Mouse (Mus musculus) left cerebral cortex, postnatal 4 days (tissue): Measurements from ENCODE around the gene Flvcr1. TPM values are rescaled to one million over a fixed set of nuclear protein-coding genes. Genes with fewer than 3 reads are reported as not detected.
"Not testable (repeated sequence)": the region's sequence is repeated elsewhere in the genome, so short reads cannot be mapped to it uniquely, and the experiment has no call there.

Experiments used
- DNase-seq: peaks from one replicate; pipeline ENCODE4 v3.0.0-alpha.2; 2022
- intact Hi-C: fragments of 180-260 bp; cut with DNase I; formaldehyde crosslinking; loops from one replicate; pipeline ENCODE4 v1.15.1; 2025
- total RNA-seq, 2 experiments: library from RNA; stranded (reverse); gene quantifications; 2 replicates each; pipeline ENCODE4 v1.2.3; 2021

The Flvcr1 gene
- total RNA-seq, 2 experiments from 2014 or later, result 27.0 to 27.6 TPM

DNA sequence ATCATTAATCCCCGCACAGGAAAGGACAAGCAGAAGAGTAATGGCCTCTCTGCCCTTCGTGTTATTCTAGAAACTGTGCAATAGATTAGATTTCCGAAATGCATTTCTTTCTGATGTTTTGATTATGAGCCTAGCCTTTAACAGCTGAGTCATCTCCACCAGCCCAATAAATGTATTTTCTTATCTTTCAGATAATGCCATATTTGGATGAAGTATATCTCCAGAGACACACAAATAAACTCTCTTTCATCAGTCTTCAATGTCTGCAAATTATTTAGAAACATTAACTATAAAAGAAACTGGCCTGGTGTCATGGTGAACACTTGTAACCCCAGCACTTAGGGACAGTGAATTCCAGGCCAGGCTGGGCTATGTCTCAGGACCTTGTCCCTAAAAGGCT lies 16.7 kb upstream of the Flvcr1 start:
- no peak for DNase-seq
- intact Hi-C loops, result no loop called here

DNA sequence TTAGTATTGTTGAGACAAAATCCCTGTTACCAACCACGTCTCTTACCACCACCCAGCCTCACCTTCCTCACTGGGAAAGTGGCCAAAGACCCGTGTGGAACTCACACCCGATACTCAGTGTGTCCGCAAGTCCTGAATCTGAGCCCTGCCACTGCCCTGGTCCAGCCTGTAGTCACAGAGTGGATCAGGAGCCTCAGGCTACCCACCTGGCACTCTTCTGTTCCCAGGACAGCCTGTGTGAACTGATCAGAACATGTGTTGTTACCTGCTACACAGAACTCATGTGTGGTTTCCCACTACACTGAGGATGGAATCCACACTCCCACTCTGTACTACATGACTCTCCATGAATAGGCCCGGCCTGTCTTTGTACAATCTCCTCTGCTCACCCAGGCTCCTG lies 16.1 kb upstream of the Flvcr1 start:
- intact Hi-C loops, result no loop called here
- no peak for DNase-seq

DNA sequence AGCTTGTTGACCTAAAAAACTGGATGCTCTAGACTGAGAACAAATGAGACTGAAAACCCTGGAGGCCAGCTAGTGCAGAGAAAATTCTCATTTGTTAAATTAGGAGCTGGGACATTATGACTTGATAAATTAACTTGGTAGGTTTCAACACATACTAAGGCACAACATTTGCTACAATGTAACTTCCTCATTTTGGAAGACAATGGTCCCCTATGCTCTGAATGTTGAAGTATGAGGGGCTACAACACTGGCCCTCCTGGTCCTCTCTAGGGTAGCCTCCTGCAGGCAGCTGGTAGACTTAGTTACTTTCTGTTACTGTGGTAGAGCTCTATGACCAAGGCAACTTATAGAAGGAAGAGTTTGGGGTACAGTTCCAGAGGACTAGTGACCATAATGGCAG lies 15.4 kb upstream of the Flvcr1 start:
- intact Hi-C loops, result no loop called here

DNA sequence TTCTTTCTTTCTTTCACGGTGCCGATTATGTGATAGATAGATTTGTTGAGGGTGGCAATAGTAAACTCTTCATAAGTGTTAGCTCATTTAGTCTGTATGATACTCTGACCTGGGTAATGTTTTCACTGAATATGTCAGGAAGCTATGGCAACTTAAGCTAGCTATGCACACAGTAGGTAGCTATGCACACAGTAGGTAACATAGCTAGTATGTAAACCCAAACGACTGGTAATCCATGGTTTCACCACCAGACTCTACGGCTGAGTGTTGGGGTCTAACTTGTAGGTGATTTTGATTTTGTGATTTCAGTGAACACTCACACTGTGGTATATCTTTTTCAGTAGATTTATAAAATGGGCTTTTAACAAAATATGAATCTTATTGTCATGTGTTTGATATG lies 12.0 kb upstream of the Flvcr1 start:
- DNase-seq, result no peak
- intact Hi-C loops, result no loop called here

More for the DNA sequence above, 15.4 kb upstream of the Flvcr1 start:
- no peak for DNase-seq

DNA sequence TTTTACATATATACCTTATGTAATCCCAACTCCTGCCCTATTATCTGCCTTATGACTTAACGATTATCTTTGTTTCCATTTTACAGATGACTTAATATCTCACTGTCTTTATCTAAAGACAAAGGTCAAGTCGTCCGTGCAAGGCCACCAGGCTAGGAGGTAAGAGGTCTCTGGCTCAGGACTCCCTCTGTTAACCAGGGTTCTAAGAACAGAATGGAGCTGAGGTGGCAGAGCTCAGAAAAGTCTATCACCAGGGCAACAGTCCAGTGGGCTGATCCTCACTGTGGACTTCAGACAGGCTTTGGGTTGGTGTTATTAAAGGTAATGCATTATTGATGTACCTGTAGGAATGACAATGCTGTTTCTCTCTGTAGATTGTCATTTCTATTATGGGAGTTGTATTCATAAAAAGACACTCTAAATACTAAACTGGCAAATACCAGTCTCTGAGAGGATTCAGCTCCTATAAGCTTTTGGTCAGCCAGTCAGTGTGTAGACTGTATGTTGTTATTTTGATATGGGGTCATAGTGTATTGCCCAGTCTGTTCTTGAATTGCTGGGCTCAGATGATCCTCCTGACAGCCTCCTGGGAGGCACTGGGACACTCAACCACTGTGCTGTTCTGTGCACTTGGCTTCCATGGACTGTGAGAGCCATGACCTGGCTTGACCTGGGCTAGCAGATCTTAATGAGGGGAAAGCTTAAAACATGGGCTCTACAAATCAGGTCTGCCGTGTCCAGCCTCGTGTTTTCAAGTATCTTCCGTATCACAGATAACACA lies 10.8 kb upstream of the Flvcr1 start, which contains the start of gene Spata45:
Spata45 (plus strand) TSS at position 86 of the 781 bp plus-strand sequence.
- intact Hi-C loops, result no loop called here
- DNase-seq, result no peak

DNA sequence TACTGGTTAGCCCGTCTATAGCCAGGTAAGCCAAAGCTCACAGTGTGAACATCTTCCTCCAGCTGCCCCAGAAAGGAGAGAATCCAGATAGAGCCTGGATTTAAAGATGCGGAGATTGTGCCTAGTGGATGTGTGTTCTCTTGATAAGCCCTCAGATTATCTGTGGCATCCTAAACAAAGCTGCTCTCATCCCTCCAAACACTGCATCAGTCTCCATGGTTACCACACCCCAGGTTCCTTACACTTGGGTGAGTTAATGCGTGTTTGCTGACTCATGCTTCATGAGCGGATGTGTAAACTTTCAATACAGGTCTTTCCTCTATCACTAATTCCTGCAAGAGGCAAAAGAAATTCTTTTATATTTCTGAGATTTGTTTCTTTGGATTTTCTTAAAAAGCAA lies 9.7 kb upstream of the Flvcr1 start:
- DNase-seq, result peak; percentile 26
- intact Hi-C loops, result no loop called here

DNA sequence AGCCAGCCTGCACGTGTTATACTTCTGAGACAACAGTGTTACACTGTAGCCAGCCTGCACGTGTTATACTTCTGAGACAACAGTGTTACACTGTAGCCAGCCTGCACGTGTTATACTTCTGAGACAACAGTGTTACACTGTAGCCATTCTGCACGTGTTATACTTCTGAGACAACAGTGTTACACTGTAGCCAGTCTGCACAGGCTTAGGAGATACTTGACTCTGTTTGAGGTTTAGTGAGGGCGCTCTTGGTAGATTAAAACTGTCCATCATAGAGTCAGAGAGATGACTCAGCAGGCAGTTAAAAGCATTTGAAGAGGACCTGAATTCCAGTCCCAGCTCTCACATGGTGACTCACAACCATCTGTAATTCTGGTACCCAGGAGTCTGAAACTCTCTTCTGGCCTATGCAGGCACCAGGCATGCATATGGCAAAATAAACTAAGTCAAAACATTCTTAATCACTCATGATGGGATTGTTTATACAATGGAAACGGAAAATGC lies 5.0 kb upstream of the Flvcr1 start:
- intact Hi-C loops, DNase-seq: not testable (repeated sequence)

DNA sequence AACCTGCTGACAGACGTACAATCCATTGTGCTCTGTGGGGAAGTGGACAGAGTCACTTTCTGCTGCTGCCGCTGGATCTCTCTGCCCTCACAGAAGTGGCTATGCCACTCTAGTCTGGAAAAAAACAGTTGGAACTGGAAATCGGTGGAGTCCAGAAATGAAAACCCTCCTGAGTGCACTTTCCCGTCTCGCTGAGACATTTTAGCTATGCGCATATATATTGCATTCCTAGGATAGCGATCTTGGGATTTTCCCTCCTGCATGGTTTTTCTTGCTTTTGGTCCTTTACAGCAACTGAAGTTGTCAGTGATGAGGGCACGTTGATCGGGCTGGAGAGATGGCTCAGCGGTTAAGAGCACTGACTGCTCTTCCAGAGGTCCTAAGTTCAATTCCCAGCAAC lies 4.2 kb upstream of the Flvcr1 start:
- intact Hi-C loops, result no loop called here
- no peak for DNase-seq

DNA sequence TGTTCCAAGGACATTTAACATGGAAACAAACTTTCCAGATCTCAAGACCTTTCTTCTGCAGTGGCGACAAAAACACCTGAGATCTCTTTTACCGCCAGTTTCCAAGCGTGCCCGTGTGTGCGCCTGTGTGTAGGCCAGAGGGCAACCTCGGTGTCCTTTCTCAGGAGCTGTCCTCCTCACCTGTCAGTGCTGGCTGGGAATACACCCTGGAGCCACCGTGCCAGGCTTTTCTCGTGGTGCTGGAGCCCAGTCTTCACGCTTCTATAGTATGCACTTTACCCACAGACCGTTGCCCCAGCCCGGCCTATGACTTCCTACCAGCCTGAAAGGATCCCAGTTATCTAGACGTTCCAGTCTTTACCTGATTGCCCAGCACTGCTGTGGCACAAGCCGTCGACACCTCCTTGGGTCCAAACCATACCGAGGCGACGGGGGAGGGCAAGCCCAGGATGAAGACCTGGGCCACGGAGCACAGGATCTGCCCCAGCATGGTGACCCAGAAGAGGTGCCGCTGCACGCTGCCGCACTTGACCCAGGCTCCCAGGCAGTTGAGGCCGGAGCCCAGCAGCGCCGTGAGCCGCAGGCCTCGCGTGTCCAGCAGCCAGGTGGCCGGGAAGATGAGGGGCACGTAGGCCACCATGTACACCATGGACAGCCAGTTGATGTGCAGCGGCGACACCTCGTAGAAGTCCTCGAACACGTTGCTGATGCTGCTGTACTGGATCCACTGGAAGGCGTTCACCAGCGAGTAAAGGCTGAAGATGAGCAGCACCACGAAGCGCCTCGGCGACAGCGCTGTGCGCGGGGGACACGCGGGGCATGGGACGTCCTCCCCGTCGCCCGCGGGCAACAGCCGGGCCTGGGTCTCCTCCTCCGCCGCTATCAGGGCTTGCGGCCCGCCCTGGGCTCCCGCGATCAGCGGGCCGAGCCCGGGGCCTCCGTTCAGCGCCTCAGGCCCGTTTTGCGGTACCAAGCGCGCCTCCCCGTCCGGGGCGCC lies 644 bp downstream of the Flvcr1 start:
- intact Hi-C loops, result no loop called here
- DNase-seq, result peak; percentile 11

DNA sequence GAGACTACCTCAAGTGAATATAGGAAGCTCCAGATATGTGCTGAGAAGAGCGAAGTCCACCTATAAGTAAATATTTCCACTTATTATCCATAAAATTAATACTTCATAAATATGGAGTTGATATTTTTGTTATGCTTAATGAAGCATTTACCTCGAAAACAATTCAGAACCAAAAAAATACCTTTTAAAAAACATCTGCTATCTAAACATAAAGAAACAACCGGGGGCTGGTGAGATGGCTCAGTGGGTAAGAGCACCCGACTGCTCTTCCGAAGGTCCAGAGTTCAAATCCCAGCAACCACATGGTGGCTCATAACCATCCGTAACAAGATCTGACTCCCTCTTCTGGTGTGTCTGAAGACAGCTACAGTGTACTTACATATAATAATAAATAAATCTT lies 2.2 kb downstream of the Flvcr1 start:
- intact Hi-C loops, DNase-seq: not testable (repeated sequence)

DNA sequence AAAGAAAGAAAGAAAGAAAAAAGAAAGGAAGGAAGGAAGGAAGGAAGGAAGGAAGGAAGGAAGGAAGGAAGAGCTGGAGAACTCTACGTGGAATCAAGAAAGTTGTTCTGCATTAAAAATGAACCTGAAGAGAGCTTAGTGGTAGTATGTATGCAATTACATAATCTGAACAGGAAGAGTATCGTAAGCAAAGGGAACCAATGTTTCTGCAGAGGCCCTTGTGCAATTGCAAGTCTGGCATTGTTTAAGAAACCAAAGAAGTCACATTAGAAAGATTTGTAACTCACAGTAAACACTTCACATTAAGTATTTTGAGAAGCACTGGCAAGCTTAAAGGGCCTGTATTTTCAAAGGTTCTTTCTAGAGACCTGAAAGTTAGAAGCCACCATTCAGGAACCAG lies 2.8 kb downstream of the Flvcr1 start:
- no peak for DNase-seq
- intact Hi-C loops, result no loop called here

DNA sequence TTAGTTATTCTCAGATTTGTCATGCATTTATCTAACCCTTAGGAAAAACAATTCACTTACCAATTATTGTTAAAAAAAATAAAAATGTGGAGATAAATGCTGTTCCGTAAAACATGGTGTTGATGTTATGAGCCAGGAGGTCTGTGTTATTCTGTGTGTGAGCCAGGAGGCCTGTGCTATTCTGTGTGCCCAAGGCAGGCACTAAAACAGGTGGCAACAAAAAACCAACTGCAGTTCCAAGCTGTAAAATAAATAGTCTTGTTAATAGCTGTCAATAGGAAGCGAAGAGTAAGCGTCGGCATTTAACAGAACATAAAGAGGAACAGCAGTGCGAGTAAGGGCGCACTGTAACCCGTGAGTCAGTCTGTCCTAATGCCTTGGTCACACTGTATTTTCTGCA lies 4.9 kb downstream of the Flvcr1 start:
- intact Hi-C loops, result no loop called here

DNA sequence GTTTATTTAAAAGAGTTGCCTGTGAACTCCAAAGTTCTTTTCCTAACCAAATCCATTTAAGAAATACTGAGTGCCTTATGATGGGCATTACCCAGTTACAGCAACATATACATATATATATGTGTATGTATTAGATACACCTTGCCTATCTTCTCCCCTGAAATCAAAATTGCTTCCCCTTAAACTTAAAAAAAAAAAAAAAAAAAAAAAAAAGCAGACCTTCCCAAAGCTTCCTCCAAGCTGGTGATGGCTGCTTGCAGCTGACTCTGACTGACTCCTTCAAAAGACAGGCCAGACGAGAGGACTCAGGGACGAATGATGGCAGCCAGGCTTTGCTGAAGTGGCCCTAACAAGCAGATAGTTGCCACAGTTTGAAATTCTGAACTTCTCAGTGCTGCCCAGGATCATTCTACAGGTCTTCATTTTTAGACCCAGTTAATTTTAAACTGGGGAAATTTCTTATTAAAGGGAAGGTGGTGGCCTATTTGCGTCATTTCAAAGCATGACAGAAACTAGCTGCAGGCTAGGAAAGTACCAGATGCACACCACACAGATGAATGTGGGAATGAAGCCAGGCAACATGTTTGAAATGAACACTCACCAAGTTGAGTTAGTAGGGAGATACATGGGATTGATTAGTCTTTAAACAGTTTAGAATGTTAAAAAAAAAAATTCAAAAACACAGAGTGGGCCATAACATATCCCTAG lies 5.6 kb downstream of the Flvcr1 start:
- intact Hi-C loops, result no loop called here
- DNase-seq, result no peak

More for the DNA sequence above, 4.9 kb downstream of the Flvcr1 start:
- DNase-seq, result no peak

DNA sequence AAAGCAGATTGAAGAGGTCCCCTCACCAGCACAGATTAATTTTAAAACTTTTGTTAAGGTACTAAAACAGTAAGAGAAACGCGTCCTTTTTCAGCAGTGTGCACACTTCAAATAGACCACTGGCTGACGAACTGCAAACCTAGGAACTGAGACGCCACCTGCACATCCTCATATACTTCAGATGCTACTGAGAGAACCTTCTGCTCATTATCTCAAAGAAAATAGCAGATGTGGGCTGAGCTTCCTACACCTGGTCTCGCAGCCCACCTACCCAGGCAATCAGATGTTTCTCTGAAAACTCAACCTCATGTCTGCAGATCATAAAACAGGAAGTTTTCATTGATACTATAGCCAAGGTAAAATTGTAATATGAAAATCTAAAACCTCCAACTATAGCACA lies 6.2 kb downstream of the Flvcr1 start:
- intact Hi-C loops, result no loop called here
- no peak for DNase-seq

DNA sequence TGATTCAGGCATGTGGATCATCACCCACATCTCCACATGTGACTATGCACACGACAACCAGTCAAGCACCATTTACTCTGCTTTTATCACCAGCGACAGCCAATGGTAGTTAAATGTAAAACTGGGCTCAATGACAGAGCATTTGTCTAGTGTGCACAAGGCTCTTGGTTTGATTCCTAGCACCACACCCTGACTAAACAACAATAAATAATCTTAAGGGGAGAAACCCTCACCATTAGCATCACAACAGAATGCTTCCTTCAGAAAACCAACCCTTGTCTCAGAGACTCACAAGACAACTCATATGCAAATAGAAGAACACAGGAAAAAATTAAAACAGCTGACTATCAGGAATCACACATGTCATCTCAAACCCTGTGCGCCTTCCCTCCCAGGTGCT lies 11.7 kb downstream of the Flvcr1 start:
- intact Hi-C loops, result no loop called here
- DNase-seq, result no peak

DNA sequence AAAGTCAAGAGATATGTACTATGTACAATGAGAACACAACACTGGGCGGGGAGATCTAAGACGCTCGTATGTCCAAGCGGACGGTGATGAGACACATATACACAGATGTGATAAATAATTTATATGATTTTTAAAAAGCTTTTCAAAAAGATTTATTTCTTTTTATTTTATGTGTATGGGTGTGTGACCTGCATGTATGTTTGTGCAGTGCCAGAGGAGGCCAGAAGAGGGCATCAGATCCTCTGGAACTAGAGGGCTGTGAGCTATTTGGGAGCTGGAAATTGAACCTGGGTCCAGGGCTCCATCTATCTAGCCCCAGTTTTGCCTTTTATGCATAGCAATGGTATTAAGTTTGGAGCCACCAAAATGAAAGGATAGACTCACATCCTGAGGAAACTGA lies 17.3 kb downstream of the Flvcr1 start:
- no peak for DNase-seq
- intact Hi-C loops, result no loop called here

DNA sequence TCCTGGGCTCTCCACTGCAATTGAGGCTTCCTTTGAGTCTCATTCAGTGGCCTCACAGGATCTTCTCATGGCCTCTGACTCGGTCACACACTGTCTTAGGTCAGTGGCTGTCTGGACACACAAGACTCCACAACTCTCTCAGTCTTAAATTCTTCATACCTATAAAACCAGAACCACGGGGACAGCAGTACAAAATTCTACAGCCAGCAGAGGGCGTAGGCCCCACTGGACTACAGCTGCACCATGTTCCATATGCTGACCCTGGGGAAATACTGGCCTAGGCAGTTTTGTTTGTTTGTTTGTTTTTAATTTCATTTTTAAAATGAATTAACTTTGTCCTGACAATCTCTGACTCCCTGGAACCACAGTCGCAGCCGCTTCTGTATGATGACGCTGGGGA lies 23.8 kb downstream of the Flvcr1 start:
- DNase-seq, result no peak
- intact Hi-C loops, result no loop called here

DNA sequence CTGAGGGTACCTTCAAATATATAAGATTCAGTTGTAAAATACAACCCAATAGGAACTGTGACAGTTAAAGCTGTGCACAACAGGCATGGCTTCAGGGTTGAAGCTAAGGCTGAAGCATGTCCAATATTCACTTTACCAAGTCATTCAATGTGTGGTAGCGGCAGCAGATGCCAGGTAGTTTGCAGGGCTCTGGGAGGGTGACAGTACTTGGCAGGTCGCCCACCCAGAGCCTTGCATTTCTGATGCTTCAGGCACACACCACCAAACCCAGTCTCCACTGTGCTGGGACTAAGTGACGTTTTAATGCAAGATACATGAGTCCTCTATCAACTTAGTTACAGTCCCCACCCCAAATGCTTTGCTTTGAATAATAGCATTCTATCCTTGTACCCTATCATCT lies 25.3 kb downstream of the Flvcr1 start:
- intact Hi-C loops, result no loop called here
- DNase-seq, result peak; percentile 66

DNA sequence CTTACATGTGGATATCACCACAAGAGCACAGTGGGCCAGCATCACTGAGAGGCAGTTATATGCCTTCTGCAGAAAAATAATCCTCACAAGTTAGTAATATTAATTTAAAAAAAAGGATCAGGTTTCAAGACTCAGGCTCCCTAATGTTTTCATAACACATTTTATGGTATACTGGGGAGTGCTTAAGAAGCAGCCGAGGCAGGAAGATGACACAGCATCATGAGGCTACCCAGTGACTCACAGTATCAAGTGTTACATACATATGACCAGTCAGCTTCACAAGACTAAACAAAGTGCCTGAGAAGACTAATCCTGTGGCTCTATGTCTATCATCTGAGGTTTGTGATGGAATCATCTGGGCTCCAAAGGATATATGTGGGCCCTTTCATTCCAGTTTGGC lies 27.9 kb downstream of the Flvcr1 start:
- intact Hi-C loops, result no loop called here
- DNase-seq, result no peak

DNA sequence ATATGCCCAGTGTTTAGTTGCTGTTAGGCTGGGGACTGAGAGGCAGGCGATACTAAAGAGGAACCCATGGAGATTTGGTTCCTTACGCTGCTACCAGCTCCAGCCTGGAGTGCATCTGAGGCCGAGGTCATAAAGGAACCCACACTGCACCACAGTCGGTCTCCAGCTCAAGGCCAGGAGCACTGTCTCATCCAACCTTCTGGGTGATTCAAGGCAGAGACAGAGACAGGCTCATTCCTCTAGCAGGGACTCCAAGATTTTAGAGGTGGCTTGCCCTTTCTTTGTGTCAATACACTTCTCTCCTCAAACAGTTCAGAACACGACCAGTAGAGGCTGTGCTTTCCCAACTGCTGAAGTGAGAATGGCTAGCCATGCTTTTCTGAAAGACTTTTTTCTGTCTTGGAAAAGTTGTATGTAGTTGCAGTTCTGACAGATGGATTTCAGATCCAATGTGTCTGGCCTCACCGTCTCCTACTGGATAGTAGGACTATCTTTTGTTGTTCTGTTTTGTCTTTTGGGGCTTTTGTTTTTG lies 29.5 kb downstream of the Flvcr1 start:
- intact Hi-C loops, result no loop called here
- no peak for DNase-seq

DNA sequence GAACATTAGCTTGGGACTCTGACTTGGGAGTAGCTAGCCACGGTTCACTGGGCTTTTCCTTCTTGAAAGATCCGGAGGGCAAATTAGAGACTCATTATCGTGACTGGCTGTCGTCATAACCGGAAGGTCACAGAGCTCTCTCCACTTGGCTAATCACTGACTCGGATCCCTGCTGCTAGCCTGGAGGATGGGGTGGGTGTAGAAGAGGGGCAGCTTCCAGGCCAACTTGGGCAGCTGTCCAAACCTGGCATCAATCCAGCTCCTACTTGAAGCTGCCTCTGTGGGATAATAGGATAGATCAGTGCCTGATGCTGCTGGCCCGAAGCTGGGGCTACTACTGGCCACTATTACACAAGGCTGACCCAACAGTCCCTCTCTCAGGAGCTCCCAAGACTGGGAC lies 30.4 kb downstream of the Flvcr1 start:
- intact Hi-C loops, result no loop called here

More for the DNA sequence above, 30.4 kb downstream of the Flvcr1 start:
- peak; percentile 91 for DNase-seq
